Mouse (Mus musculus) G1E (cell line): Measurements from ENCODE around the gene Zfp644.

Experiments
- CTCF ChIP-seq: IDR thresholded peaks from 2 replicates; pipeline ENCODE4 v1.5.1; 2012; ENCODE audit warnings: low read depth, low read length, inconsistent platforms, mixed read lengths
- TAL1 ChIP-seq: conservative IDR thresholded peaks from 2 replicates; pipeline ENCODE4 v1.6.1; 2012; ENCODE audit warnings: low read depth, low read length, inconsistent platforms, mixed read lengths

DNA sequence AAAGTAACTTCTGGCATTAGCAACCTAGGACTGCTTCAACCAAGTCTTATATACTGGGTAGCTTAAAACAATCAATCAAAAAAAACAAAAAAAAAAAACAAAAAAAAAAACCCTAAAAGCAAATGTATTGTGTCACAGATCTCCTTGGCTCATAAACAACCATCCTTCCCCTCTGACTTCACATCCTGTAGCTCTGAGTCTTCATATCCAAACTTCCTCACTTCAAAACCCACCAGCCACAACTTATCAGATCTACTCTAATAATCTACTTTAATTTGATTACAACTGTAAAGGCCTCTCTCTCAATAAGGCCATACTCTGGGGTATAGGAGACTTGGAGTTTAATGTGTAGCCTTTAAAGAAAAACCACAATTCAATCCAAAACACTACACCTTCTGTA lies 47.1 kb downstream of the Zfp644 start:
- TF ChIP-seq CTCF (no peak), TAL1 (no peak)
